Mouse (Mus musculus) gonadal fat pad, adult 2 months (tissue): ENCODE data around the gene Ncapd3. TPM values are rescaled to one million over a fixed set of nuclear protein-coding genes. Genes with fewer than 3 reads are reported as not detected.

Source experiments
- DNase-seq: peaks from one replicate; pipeline ENCODE4 v3.0.0-alpha.2; 2012; ENCODE audit warnings: low read depth
- polyA plus RNA-seq: library from polyadenylated mRNA; depleted of rRNA; stranded (reverse); fragments of >200 nt; gene quantifications from 2 replicates; pipeline ENCODE4 v1.2.3, GENCODE M21; 2012; rRNA removed

The Ncapd3 gene
- polyA plus RNA-seq, 1 experiment: 16.6 TPM

DNA sequence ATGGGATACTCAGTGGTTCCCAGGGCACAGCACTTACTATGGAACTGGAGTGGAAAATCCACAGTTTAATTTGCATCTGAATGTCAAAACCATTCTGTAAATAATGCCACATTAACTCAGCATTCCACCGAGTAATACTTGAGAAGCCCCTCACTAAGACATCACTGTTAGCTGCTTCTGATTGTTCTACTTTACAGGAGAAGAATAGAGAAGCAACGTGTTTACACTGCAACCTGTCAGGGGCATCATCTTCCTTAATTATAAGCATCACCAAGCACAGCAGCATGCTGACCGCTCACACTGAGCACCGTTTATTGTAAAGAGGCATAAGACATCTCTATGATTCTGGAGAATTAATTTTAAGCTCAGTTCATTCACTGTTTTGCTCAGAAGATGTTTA lies 93.0 kb downstream of the Ncapd3 start:
- DNase-seq: no peak

GRCm38 (mm10) chr9:27123947-27124346 lies 94.0 kb downstream of the Ncapd3 start:
- DNase-seq: no peak

DNA sequence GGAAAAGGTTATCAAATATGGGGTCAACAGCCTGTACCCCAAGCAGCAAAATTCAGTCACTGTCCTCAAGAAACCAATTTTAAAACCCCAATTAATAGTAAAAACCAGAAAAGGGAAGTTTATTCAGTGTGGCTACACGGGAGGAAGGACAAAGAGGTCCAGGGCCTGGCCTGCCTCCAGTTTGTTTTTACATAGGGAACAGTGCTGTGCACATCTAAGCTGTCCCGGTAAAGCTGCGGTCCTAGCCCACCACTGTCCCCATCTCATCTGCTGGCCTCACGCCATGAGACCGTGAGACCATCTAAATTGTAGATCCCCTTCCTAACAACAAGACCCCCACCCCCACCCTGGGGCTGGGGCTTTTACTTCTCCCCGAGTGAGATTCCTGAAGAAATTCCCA lies 95.5 kb downstream of the Ncapd3 start:
- DNase-seq: no peak

DNA sequence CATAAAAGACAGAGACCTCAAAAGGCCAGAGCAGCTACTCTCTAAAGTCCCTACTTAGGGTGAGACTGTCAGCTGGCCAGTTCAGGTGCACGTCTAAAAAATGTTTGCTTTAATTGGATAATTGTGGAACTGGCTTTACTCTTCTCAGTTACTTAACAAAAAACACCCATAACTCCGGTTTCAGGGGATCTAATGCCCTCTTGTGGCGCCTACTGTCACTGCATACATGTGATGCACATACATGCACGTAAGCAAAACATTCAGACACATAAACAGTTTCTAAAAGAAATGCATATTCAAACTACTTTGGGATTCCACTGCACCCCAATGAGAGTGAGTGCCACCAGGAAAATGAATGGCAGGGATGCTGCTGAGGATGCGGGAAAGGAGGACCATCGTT lies 96.6 kb downstream of the Ncapd3 start:
- no peak for DNase-seq

DNA sequence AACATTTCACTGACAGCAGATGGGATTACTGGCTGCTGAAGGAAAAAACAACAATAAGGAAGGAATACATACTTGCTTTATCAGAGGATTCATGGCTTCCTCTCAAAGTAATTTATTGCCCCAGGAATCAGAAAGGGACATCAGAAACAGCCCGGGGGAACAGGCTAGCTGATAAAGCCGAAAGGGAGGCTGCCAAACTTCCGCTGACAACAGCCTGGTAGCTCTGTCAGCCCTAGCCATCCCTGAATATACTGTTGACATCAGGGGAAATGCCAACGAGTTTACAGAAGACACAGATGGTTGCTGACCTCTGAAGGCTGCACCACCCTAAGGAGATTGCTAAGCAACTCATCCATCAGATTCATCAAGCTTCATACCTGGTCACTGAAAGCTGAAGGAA lies 98.7 kb downstream of the Ncapd3 start:
- no peak for DNase-seq

GRCm38 (mm10) chr9:27134410-27134809 lies 104.4 kb downstream of the Ncapd3 start:
- DNase-seq: no peak

DNA sequence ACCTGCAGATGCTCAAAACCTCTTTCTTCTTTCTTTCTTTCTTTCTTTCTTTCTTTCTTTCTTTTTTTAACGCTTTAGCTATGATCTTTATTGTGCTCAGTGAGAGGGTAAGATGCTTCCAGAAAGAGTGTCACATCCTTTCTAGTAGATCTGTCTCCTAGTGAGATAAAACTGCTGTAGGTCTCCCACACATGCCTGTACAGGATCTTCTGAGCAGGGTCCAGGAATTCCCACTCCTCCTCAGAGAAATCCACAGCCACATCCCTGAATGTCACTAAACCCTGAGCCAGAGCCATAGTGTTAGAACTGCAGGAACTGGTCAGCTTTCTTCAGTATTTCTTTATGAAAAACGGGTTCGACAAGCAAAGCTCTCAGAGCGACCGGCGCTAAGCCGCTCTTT lies 105.4 kb downstream of the Ncapd3 start:
- DNase-seq: no peak

DNA sequence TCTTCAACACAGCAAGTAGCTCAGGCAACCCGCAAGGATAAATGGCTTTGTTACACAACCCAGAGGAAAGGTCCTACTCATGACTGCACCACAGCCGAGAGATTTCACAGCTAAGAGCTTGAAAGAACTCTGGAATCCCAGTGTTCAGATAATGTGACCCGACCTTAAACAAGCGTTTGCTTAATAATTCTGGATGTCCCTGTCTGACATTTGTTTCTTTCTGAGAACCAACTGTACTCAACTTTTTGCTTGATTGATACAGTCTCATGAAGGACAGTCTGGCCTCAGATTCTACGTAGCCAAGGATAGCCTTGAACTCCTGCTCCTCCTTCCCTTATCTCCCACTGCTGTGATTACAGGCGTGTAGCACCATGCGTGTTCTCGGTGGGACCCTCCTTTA lies 106.7 kb downstream of the Ncapd3 start:
- no peak for DNase-seq

- DNase-seq: no peak
Observed at GRCm38 (mm10) chr9:27140432-27141065, 110.6 kb downstream of the Ncapd3 start.

DNA sequence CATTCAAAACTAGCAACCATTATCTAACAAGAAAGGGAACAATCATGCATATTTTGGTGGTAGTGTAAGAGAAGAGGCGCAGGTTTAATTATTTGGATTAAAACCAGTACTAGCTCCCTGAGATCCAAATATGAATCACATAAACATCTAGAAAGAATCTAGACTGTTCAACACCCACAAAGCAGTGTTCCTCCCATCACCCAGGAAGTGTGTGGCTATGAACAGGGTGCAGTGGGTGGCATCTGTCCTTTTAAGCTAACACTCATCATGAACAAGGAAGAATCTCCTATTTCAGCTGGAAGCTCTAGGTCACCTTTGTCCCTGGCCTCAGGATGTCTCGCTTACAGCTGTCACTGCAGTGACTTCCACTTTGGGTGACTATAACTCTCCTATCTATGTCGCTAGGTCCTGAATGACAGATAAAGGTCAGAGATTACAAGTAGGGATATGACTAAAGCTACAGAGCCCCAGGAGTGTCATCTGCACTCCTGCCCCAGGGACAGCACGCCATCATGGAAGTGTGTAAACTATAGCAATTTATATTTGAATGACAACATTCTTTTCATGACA lies 114.4 kb downstream of the Ncapd3 start:
- DNase-seq: no peak

Other genes starting within 250 kb of the Ncapd3 start
- gene Glb1l2, start 223.7 kb upstream of the Ncapd3 start, polyA plus RNA-seq: 694 and 811 TPM in 2 replicates
- 109 and 164 TPM in 2 replicates for gene Glb1l3, start 169.3 kb upstream of the Ncapd3 start, polyA plus RNA-seq
- gene Gm1110, start 107.1 kb upstream of the Ncapd3 start, polyA plus RNA-seq: 249 and 390 TPM in 2 replicates
- gene Acad8, start 30.6 kb upstream of the Ncapd3 start, polyA plus RNA-seq: 57.4 and 69.7 TPM in 2 replicates
- gene Thyn1, start 30.5 kb upstream of the Ncapd3 start, polyA plus RNA-seq: 26.1 and 26.4 TPM in 2 replicates
- 39.5 and 46.3 TPM in 2 replicates for gene Vps26b, start 110 bp upstream of the Ncapd3 start, polyA plus RNA-seq
- 14.9 and 16.2 TPM in 2 replicates for gene Jam3, start 125.2 kb downstream of the Ncapd3 start, polyA plus RNA-seq